Mouse (Mus musculus): ENCODE measurements around the gene Nckap5. TPM values are rescaled to one million over a fixed set of nuclear protein-coding genes. Genes with fewer than 3 reads are reported as not detected.

The Nckap5 gene
- total and polyA plus RNA-seq, 3 experiments, result not detected

DNA sequence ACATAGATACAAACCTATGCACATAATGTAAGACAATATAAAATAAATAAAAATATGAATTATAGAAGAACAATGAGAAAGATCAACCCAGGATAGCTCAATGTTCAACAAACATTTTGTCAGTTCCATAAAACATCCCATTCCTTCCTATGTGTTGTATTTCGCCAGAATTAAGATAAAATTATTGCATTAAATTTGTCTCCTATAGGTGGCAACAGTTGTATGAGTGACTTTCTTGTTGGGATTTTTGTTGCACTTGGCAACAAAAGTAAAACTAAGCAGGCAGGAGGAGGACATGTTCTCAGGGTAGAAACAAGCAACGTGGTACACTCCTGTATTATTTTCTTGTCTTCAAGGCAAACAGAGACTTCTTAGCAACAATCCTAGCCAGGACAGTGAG is 907.5 kb downstream of the Nckap5 start:
- Histone ChIP-seq H3K9me3 (replicated peaks; ENCODE audit: insufficient read depth, low read length) (no peaks in the 10 kb centered on the region), H3K9ac (ENCODE audit: control insufficient read depth, low read depth, low read length, poor library complexity, severe bottlenecking) (no peak overlapping the region), H3K27me3 (ENCODE audit: control insufficient read depth in 1 of 2, insufficient read depth in 2 of 2, low read length in 2 of 2) (no peaks in the 10 kb centered on the region), H3K79me2 (ENCODE audit: control insufficient read depth, insufficient read depth, low read length, poor library complexity) (no peaks in the 10 kb centered on the region), H3K36me3 (ENCODE audit: control insufficient read depth in 1 of 2, insufficient read depth in 2 of 2, low read length in 2 of 2) (no peaks in the 10 kb centered on the region), H3K4me3 (ENCODE audit: control insufficient read depth in 1 of 2, insufficient read depth in 1 of 2, low read depth in 2 of 2, low read length in 2 of 2) (no peak overlapping the region), H3K27ac (ENCODE audit: control insufficient read depth, low read depth, low read length) (no peak overlapping the region), H3K4me1 (ENCODE audit: control insufficient read depth in 1 of 2, insufficient read depth in 2 of 2, low read length in 2 of 2) (no peaks in the 10 kb centered on the region)
- no peak for DNase-seq (ENCODE audit: low read depth, low spot score)
- no peak for TF ChIP-seq USF2 (IDR thresholded peaks at IDR 0.05; ENCODE audit: borderline replicate concordance in 1 of 2, insufficient read depth in 1 of 2, low read depth in 1 of 2, low read length in 2 of 2)
- TF ChIP-seq ZC3H11A (IDR thresholded peaks at IDR 0.05; ENCODE audit: low read depth, low read length), result no peak
- TF ChIP-seq CHD1 (IDR thresholded peaks at IDR 0.05; ENCODE audit: low read depth, low read length), result no peak
- no peak for TF ChIP-seq RCOR1 (IDR thresholded peaks at IDR 0.05; ENCODE audit: low read depth, low read length)
- no peak for TF ChIP-seq SMC3 (IDR thresholded peaks at IDR 0.05; ENCODE audit: low read depth, low read length)
- no peak for TF ChIP-seq KAT2A (conservative IDR thresholded peaks at IDR 0.05; ENCODE audit: low read depth, low read length)
- no peak for TF ChIP-seq E2F4 (IDR thresholded peaks at IDR 0.05; ENCODE audit: borderline replicate concordance, low read depth, low read length)
- no peak for TF ChIP-seq MAZ (IDR thresholded peaks at IDR 0.05; ENCODE audit: low read depth, low read length)
- no peak for TF ChIP-seq JUND (IDR thresholded peaks at IDR 0.05; ENCODE audit: low read depth, low read length)
- no peak for TF ChIP-seq ELF1 (IDR thresholded peaks at IDR 0.05; ENCODE audit: low read depth, low read length)
- TF ChIP-seq ETS1 (IDR thresholded peaks at IDR 0.05; ENCODE audit: low read depth, low read length), result no peak

DNA sequence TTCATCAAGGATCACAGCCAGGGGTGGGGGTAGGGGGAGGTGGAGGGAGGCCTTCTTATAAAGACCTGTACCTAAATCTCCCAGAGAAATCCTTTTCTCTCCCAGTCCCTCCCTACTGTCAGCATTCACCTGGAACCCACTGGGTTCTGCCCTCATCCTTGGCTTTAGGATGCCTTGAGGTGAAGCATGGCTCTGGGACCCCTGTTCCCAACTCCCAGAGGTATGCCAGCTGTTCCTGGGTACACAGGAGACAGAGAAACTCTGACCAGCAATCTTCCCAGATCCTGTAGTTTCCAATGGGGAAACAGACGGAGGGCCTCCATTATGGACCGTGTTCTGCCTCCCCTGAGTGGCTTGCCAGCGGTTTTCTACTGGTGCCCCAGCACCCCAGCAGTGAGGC is 909.9 kb downstream of the Nckap5 start:
- Histone ChIP-seq H3K4me1 (ENCODE audit: control insufficient read depth in 1 of 2, insufficient read depth in 2 of 2, low read length in 2 of 2) (no peaks in the 10 kb centered on the region), H3K9me3 (replicated peaks; ENCODE audit: insufficient read depth, low read length) (no peaks in the 10 kb centered on the region), H3K4me3 (ENCODE audit: control insufficient read depth in 1 of 2, insufficient read depth in 1 of 2, low read depth in 2 of 2, low read length in 2 of 2) (no peak overlapping the region), H3K79me2 (ENCODE audit: control insufficient read depth, insufficient read depth, low read length, poor library complexity) (no peaks in the 10 kb centered on the region), H3K9ac (ENCODE audit: control insufficient read depth, low read depth, low read length, poor library complexity, severe bottlenecking) (no peak overlapping the region), H3K27me3 (ENCODE audit: control insufficient read depth in 1 of 2, insufficient read depth in 2 of 2, low read length in 2 of 2) (no peaks in the 10 kb centered on the region), H3K36me3 (ENCODE audit: control insufficient read depth in 1 of 2, insufficient read depth in 2 of 2, low read length in 2 of 2) (no peaks in the 10 kb centered on the region), H3K27ac (ENCODE audit: control insufficient read depth, low read depth, low read length) (no peak overlapping the region)
- no peak for TF ChIP-seq HCFC1 (IDR thresholded peaks at IDR 0.05; ENCODE audit: low read depth, low read length)
- TF ChIP-seq MAFK (IDR thresholded peaks at IDR 0.05; ENCODE audit: borderline replicate concordance, low read depth, low read length), result no peak
- no peak for TF ChIP-seq MYC (IDR thresholded peaks at IDR 0.05; ENCODE audit: low read depth, low read length)
- TF ChIP-seq POLR2AphosphoS2 (IDR thresholded peaks at IDR 0.05; ENCODE audit: low read length), result no peak
- TF ChIP-seq GATA1 (IDR thresholded peaks at IDR 0.05; ENCODE audit: low read depth, low read length), result no peak
- TF ChIP-seq CHD1 (IDR thresholded peaks at IDR 0.05; ENCODE audit: low read depth, low read length), result no peak
- no peak for TF ChIP-seq SMC3 (IDR thresholded peaks at IDR 0.05; ENCODE audit: low read depth, low read length)
- TF ChIP-seq MAZ (IDR thresholded peaks at IDR 0.05; ENCODE audit: low read depth, low read length), result no peak
- DNase-seq (ENCODE audit: low read depth, low spot score), result no peak

Data from MEL (cell line).